Mouse (Mus musculus): ENCODE data around the gene Mat1a. TPM values are rescaled to one million over a fixed set of nuclear protein-coding genes. Genes with fewer than 3 reads are reported as not detected.

Mat1a gene
- not detected in 2 replicates for polyA plus RNA-seq (2015; fragmentation: Nextera tagmentation; extraction: Ambion mirVana)

DNA sequence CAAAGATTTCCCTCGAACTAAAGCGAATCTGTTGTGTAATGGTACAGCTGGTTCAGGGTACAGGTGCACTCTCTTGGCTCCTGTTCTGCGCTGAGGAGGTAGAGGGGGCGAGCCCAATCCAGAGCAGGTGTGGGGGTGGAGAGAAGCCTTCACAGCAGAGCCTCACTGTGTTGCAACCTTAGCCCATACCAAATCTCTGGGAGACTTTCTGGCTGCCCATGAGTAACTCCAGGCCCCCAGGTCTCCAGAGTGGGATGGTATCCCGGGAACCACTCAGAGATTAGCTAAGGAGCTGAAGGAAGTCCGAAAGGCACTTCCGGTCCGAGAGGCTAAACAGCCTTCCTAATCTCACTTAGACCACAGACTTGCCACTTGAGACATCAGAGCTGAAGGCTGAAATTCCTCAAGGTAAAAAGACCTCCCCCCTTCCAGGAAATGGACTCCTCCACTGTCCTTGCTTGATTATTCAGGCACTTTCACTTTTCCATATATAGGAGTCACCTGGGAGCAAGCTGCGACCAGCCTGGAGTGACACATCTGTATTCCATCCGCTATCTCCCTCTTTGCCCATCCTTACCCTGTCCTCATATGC, at the start of gene Mat1a:
TSS of gene Mat1a (plus strand) at position 183 of the 592 bp plus-strand sequence.
- Histone ChIP-seq H3K4me1 (replicated peaks) (no peaks in the 10 kb centered on the region), H3K9ac (no peak within 1 kb of the TSS), H3K36me3 (no peaks in the 10 kb centered on the region), H3K27ac (no peak within 1 kb of the TSS), H3K9me3 (no peaks in the 10 kb centered on the region), H3K4me3 (no peak within 1 kb of the TSS), H3K27me3 (no peaks in the 10 kb centered on the region), H3K4me2 (no peak within 1 kb of the TSS)
- WGBS = 76% methylated on average over 10 of the region's 10 CpGs
- no peak for ATAC-seq (ENCODE audit: low FRiP score)

DNA sequence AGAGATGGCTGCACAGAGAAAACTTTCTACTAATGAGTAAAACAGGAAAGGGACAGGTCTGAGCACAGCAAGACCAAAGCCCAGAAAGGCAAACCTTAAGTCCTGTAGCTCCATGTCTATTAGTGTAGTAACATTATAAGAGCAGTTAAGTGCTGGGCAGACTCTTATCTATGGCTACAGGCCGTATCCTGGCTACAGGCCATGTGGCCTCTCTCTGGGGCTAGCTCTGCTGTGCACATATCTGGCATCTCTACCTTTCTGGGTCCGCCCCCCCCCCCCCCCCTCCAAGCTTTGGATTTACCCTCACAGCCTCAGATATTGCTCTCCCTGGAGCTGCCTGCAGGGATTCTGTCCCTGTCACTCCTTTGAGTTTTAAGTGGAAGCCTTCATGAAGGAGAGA, 39.7 kb upstream of the Mat1a start:
- ATAC-seq (ENCODE audit: low FRiP score) = no peak
- H3K4me3 ChIP-seq = no peak overlapping the region
- H3K4me1 ChIP-seq (replicated peaks) = no peaks in the 10 kb centered on the region
- H3K4me2 ChIP-seq = no peak overlapping the region
- no peaks in the 10 kb centered on the region for H3K9me3 ChIP-seq
- H3K36me3 ChIP-seq = no peaks in the 10 kb centered on the region
- no peaks in the 10 kb centered on the region for H3K27me3 ChIP-seq
- H3K9ac ChIP-seq = no peak overlapping the region
- WGBS = 82% methylated on average over 1 of the region's 2 CpGs
- H3K27ac ChIP-seq = no peak overlapping the region

DNA sequence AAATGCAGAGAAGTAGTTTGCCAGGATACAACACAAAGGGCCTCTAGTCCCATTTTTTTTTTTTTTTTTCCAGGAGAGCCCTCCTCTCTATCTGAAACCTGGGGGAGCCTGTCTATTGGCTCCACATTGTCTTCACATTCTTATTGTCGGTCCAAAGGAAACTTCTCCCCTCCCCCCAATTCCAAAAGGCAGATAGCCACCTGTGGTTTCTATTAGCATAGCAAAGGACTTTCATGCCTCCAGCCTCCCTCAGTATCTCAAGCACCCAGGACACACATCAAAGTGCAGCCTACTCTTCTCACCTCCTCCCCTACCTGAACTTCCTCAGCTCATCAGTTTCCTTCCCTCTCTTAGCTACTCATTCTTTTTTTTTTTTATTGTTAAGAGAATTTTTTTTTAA, 38.4 kb upstream of the Mat1a start:
- Histone ChIP-seq H3K4me2 (no peak overlapping the region), H3K27ac (no peak overlapping the region), H3K9me3 (no peaks in the 10 kb centered on the region), H3K4me3 (no peak overlapping the region), H3K4me1 (replicated peaks) (no peaks in the 10 kb centered on the region), H3K27me3 (no peaks in the 10 kb centered on the region), H3K9ac (no peak overlapping the region), H3K36me3 (no peaks in the 10 kb centered on the region)
- no peak for ATAC-seq (ENCODE audit: low FRiP score)
- 17% methylated on average over 1 of the region's 1 CpGs for WGBS

DNA sequence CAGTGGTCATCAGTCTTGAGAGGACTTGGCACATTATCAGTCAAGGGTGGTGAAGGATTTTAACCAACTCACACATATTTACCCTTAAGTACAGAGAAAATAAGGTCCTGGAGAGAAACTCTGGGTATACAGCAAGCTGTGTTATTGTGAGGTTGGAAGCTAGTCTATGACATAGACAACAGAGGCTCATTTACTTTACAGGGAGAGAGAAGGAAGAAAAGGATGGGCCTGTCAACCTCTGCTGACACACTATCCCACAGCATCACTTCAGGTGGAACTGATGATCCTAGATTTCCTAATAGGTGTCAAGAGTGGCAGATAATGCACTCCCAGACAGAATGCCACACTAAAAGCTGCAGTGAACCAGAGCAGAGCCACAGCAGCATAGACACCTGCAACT, 35.7 kb upstream of the Mat1a start, which contains the start of gene Dydc2:
TSS of gene Dydc2 (minus strand) at position 101 of the 400 bp plus-strand sequence.
- H3K9me3 ChIP-seq = no peaks in the 10 kb centered on the region
- H3K4me3 ChIP-seq = no peak within 1 kb of the TSS
- H3K27me3 ChIP-seq = no peaks in the 10 kb centered on the region
- no peak within 1 kb of the TSS for H3K27ac ChIP-seq
- ATAC-seq (ENCODE audit: low FRiP score) = no peak
- H3K9ac ChIP-seq = no peak within 1 kb of the TSS
- H3K4me1 ChIP-seq (replicated peaks) = peaks cover 10% of the 10 kb centered on the region
- no peaks in the 10 kb centered on the region for H3K36me3 ChIP-seq
- H3K4me2 ChIP-seq = no peak within 1 kb of the TSS

DNA sequence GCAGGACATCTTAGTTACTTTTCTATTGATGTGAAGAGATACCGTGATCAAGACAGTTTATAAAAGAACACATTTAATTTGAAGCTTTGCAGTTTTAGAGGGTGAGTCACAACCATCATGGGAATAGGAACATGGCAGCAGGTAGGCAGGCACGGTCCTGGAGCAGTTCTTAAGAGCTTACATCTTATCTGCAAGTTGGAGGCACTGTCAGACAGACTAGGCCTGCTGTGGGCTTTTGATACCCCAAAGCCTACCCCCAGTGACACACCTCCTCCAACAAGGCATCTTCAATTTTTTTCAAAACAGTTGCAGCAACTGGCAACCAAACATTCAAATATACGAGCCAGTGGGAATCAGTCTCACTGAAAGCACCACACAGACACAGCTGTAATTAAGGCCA, 34.5 kb upstream of the Mat1a start:
- Histone ChIP-seq H3K4me1 (replicated peaks) (peaks cover 10% of the 10 kb centered on the region), H3K27me3 (no peaks in the 10 kb centered on the region), H3K4me3 (no peak overlapping the region), H3K36me3 (no peaks in the 10 kb centered on the region), H3K9me3 (no peaks in the 10 kb centered on the region), H3K9ac (no peak overlapping the region), H3K4me2 (no peak overlapping the region), H3K27ac (no peak overlapping the region)
- ATAC-seq (ENCODE audit: low FRiP score) = no peak
- 79% methylated on average over 3 of the region's 3 CpGs for WGBS

DNA sequence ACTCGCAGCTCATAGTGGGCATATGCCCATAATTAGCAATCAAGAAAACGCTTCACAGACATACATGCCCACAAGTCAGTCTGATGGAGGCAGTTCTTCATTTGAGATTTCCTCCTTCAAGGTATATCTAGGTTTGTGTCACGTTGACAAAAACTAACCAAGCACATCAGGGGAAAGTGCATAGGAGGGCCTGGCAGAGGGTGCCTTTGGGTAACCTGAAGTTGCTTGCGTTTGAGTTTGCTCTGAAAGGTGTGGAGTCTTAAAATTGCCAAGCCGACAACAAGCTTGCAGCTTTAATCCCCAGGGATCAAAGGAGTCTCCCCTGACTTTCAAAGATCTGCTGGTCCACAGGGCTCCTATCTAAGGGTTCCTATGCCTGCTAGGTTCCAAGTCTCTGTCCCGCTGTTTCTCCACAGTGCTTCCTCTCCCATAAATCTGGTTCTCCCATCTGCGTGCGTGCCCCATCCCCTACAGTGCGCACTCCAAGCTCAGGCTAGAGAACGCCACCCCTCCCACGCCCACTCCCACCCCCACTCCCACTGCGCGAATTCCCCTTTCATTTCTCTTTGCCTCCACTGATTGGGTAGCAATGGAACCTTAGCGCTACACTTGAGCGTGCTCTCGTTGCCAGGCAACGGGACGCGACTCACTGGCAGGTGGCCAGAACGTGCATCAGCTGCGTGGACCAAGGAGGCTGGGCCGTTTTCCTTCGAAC, 32.4 kb upstream of the Mat1a start, which contains the start of gene Dydc1:
TSS of gene Dydc1 (plus strand) at position 683 of the 715 bp plus-strand sequence.
- Histone ChIP-seq H3K36me3 (no peaks in the 10 kb centered on the region), H3K9ac (peak within 1 kb of the TSS; percentile 60), H3K4me1 (replicated peaks) (peaks cover 10% of the 10 kb centered on the region), H3K4me3 (peak within 1 kb of the TSS; percentile 48), H3K9me3 (no peaks in the 10 kb centered on the region), H3K27ac (no peak within 1 kb of the TSS), H3K4me2 (peak within 1 kb of the TSS; percentile 73), H3K27me3 (no peaks in the 10 kb centered on the region)
- peak; percentile 96 for ATAC-seq (ENCODE audit: low FRiP score)
- WGBS = 12% methylated on average over 23 of the region's 23 CpGs

DNA sequence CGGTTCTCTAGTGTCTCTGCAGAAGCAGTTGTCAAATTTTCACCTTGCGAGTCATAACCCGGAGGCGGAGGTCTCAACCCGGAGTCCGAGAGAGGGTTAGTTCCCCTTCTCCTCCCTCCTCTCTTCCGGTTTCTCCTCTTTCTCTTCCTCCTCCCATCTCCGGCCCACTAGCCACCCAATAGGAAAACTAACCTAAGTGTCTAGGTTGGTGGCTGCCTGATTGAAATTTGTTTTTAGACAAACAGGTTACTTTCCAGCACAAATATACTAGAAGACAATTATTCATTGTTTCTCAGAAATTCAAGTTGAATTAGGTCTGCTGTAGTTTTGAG, 31.9 kb upstream of the Mat1a start:
- H3K36me3 ChIP-seq = no peaks in the 10 kb centered on the region
- no peaks in the 10 kb centered on the region for H3K27me3 ChIP-seq
- peak overlapping the region; percentile 48 for H3K4me3 ChIP-seq
- peak; percentile 83; the same call in 1 of the 2 replicates for ATAC-seq (ENCODE audit: low FRiP score)
- H3K27ac ChIP-seq = no peak overlapping the region
- H3K9me3 ChIP-seq = no peaks in the 10 kb centered on the region
- 2% methylated on average over 8 of the region's 8 CpGs for WGBS
- peaks cover 10% of the 10 kb centered on the region for H3K4me1 ChIP-seq (replicated peaks)
- H3K4me2 ChIP-seq = peak overlapping the region; percentile 73
- H3K9ac ChIP-seq = peak overlapping the region; percentile 60

DNA sequence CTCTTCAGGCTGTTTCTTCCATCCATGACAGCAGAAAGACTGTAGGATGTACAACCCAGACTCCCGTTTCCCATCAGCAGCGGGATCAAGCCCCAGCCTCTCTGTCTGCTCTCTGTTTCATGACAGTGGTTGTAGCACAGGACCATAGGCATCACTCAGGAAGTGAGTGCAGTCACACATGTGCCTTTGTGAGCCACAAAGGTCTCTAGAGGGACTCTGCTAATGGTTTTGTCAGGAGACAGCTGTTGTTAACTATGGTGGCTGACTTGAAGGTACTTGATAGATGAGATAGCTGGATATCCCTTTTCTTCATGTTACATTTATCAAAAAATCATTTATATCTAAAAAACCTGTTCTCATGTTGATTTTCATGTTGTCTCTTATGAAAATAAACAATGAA, 22.4 kb upstream of the Mat1a start:
- H3K27ac ChIP-seq = no peak overlapping the region
- WGBS = 88% methylated on average over 2 of the region's 2 CpGs
- ATAC-seq (ENCODE audit: low FRiP score) = no peak
- H3K4me1 ChIP-seq (replicated peaks) = no peaks in the 10 kb centered on the region
- H3K36me3 ChIP-seq = no peaks in the 10 kb centered on the region
- H3K9me3 ChIP-seq = no peaks in the 10 kb centered on the region
- no peak overlapping the region for H3K4me2 ChIP-seq
- H3K4me3 ChIP-seq = no peak overlapping the region
- no peaks in the 10 kb centered on the region for H3K27me3 ChIP-seq
- H3K9ac ChIP-seq = no peak overlapping the region

DNA sequence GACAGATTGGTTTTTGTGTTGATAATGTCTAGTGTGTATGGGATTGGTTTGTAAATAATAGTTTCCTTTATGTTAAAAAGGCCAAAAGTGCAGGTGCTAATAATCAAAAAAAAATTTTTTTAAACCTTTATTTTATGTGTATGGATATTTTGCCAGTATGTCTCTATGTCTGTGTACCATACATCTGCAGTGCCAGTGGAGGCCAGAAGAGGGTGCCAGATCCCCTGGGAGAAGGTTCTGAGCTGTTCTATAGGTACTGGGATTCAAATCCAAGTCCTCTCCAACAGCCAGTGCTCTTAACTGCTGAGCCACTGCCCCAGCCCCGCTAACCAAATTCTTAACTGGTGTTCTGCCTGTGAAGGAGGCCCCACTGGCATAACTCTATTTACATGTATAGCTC, 17.3 kb upstream of the Mat1a start:
- H3K4me1 ChIP-seq (replicated peaks) = no peaks in the 10 kb centered on the region
- 81% methylated on average over 1 of the region's 1 CpGs for WGBS
- H3K9ac ChIP-seq = no peak overlapping the region
- no peak for ATAC-seq (ENCODE audit: low FRiP score)
- H3K4me2 ChIP-seq = no peak overlapping the region
- no peaks in the 10 kb centered on the region for H3K9me3 ChIP-seq
- H3K36me3 ChIP-seq = no peaks in the 10 kb centered on the region
- H3K4me3 ChIP-seq = no peak overlapping the region
- no peak overlapping the region for H3K27ac ChIP-seq
- no peaks in the 10 kb centered on the region for H3K27me3 ChIP-seq

DNA sequence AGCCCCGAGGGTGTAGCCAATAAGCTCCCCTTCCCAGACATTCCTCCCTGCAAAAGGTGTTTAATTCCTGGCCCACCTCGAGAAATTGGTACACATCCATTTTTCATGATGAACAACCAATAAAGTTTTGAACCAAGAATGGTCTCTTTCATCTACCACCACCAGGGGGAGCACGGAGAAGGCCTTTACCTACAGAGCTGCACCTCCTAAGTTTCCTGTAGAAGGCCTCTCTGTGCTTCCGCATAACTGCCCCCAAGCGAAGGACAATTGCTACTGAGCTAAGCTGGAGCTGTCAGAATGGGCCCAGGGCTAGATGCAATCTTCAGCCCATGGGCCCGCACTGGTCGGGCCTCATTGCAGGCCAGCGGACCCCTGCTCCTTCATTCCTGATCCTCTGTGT, 14.1 kb upstream of the Mat1a start:
- Histone ChIP-seq H3K4me1 (replicated peaks) (no peaks in the 10 kb centered on the region), H3K4me2 (no peak overlapping the region), H3K27ac (no peak overlapping the region), H3K9ac (no peak overlapping the region), H3K9me3 (no peaks in the 10 kb centered on the region), H3K4me3 (no peak overlapping the region), H3K36me3 (no peaks in the 10 kb centered on the region), H3K27me3 (no peaks in the 10 kb centered on the region)
- WGBS = 48% methylated on average over 8 of the region's 8 CpGs
- no peak for ATAC-seq (ENCODE audit: low FRiP score)

DNA sequence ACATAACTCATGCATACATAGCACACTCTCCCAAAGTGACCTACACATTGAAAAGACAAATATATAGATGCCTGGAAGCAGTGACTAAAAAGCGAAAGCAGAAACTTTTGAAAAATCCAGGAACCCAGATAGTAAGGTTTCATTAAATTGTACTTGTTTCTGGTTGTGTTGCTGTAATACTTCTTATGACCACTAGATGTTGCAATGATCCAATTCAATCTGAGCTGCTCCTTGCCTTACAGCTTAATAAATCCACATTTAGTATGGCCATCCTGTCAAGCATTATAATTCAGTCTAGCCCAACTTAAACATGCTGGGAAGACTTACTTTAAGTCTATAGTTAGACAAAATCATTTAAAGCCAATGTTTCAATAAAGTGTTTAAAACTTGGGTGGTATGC, 10.7 kb upstream of the Mat1a start:
- H3K4me3 ChIP-seq = no peak overlapping the region
- 56% methylated on average over 1 of the region's 1 CpGs for WGBS
- no peaks in the 10 kb centered on the region for H3K27me3 ChIP-seq
- H3K4me2 ChIP-seq = no peak overlapping the region
- no peaks in the 10 kb centered on the region for H3K36me3 ChIP-seq
- H3K9ac ChIP-seq = no peak overlapping the region
- no peak overlapping the region for H3K27ac ChIP-seq
- no peaks in the 10 kb centered on the region for H3K4me1 ChIP-seq (replicated peaks)
- no peak for ATAC-seq (ENCODE audit: low FRiP score)
- H3K9me3 ChIP-seq = no peaks in the 10 kb centered on the region

DNA sequence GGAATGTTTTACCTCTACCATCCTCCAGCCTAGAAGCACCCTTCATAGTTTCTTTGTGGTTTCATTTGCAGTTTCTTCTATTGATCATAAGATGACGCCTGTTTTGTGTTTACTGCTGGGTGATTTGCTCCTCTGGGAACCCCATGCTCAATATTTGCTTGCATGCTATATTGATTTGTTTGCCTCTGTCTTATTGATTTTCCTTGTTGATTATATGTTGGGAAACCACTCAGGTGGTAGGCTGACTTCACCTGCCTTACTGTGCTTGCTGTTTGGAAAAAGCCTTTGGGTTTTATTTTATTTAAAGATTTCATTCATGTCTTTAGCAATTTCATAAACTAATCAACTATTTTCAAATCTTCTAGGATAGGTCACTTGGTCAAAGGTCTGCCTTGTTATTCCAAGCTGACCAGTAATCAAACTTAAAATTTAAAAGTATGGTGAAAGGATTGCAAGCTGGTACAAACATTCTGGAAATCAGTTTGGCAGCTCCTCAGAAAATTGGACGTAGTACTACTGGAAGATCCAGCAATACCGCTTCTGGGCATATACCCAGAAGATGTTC, 8.5 kb upstream of the Mat1a start:
- H3K4me2 ChIP-seq = no peak overlapping the region
- H3K27ac ChIP-seq = no peak overlapping the region
- H3K36me3 ChIP-seq = no peaks in the 10 kb centered on the region
- H3K4me3 ChIP-seq = no peak overlapping the region
- H3K9ac ChIP-seq = no peak overlapping the region
- WGBS = 86% methylated on average over 3 of the region's 3 CpGs
- no peaks in the 10 kb centered on the region for H3K27me3 ChIP-seq
- no peak for ATAC-seq (ENCODE audit: low FRiP score)
- no peaks in the 10 kb centered on the region for H3K4me1 ChIP-seq (replicated peaks)
- H3K9me3 ChIP-seq = no peaks in the 10 kb centered on the region

DNA sequence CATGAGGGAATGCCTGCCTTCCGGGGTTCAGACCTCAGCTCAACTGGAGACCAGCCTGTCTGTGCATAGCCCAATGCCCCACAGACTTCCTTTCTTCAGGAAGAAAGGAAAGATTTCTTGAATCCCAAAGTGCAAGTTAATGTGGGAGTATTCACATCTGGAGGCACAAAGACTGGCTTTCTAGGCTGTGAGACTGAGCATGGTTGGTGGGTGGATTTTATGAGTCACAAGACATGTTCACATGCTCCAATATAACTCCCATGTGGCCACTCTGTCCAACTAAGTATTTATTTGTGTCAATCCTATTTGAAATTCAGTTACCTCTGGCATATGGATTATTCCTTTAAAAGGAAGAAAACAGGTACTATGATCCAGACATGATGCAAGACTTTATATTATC, 6.1 kb upstream of the Mat1a start:
- no peak for ATAC-seq (ENCODE audit: low FRiP score)
- 75% methylated on average over 1 of the region's 1 CpGs for WGBS

More for the DNA sequence above, 6.1 kb upstream of the Mat1a start:
- H3K27me3 ChIP-seq = no peaks in the 10 kb centered on the region
- no peak overlapping the region for H3K4me3 ChIP-seq
- H3K36me3 ChIP-seq = no peaks in the 10 kb centered on the region
- no peak overlapping the region for H3K27ac ChIP-seq
- no peaks in the 10 kb centered on the region for H3K4me1 ChIP-seq (replicated peaks)
- no peak overlapping the region for H3K9ac ChIP-seq
- no peaks in the 10 kb centered on the region for H3K9me3 ChIP-seq
- H3K4me2 ChIP-seq = no peak overlapping the region
